Mouse (Mus musculus) G1E (cell line): ENCODE measurements at regions not wholly inside any gene's neighbourhood (a gene's known extent, or its start where the extent isn't known, plus 50 kb on each side); places are given as distances from the start of the nearest gene placed in this dataset.

Experiments
- ATAC-seq: 2 replicates; pipeline ENCODE4 v1.8.0; 2016; ENCODE audit warnings: mild to moderate bottlenecking; ENCODE audit not compliant: insufficient number of reproducible peaks, poor library complexity, low FRiP score, severe bottlenecking; ENCODE audit errors: extremely low read depth
- DNase-seq: peaks from one replicate; pipeline ENCODE4 v3.0.0; 2012; ENCODE audit warnings: low spot score
- H3K27me3 ChIP-seq: 2 replicates; pipeline ENCODE4 v1.6.1; 2012; ENCODE audit warnings: mild to moderate bottlenecking, low read length, inconsistent platforms; ENCODE audit not compliant: insufficient read depth
- H3K36me3 ChIP-seq: replicated peaks from 2 replicates; pipeline ENCODE3; 2012; ENCODE audit warnings: mild to moderate bottlenecking, inconsistent platforms
- H3K4me1 ChIP-seq: 2 replicates; pipeline ENCODE4 v1.6.1; 2012; ENCODE audit warnings: low read depth, low read length, inconsistent platforms, mixed read lengths; ENCODE audit not compliant: insufficient read depth
- H3K4me3 ChIP-seq: 2 replicates; pipeline ENCODE4 v1.5.1; 2012; ENCODE audit warnings: low read depth, mild to moderate bottlenecking, inconsistent platforms, low read length, moderate library complexity, mixed read lengths
- H3K9me3 ChIP-seq: replicated peaks from 2 replicates; pipeline ENCODE4 v1.6.1; 2012; ENCODE audit warnings: inconsistent platforms
- CTCF ChIP-seq: IDR thresholded peaks from 2 replicates; pipeline ENCODE4 v1.5.1; 2012; ENCODE audit warnings: low read depth, low read length, inconsistent platforms, mixed read lengths
- GATA1 ChIP-seq: IDR thresholded peaks from 2 replicates; pipeline ENCODE4 v1.6.1; 2012; ENCODE audit warnings: borderline replicate concordance, low read length, inconsistent platforms, mixed read lengths
- GATA2 ChIP-seq: IDR thresholded peaks from 2 replicates; pipeline ENCODE4 v1.6.1; 2012; ENCODE audit warnings: low read depth, low read length, inconsistent platforms, borderline replicate concordance
- POLR2AphosphoS5 ChIP-seq: IDR thresholded peaks from 2 replicates; pipeline ENCODE4 v1.6.1; 2012; ENCODE audit warnings: low read depth, low read length, inconsistent platforms; ENCODE audit not compliant: insufficient replicate concordance
- TAL1 ChIP-seq: conservative IDR thresholded peaks from 2 replicates; pipeline ENCODE4 v1.6.1; 2012; ENCODE audit warnings: low read depth, low read length, inconsistent platforms, mixed read lengths

DNA sequence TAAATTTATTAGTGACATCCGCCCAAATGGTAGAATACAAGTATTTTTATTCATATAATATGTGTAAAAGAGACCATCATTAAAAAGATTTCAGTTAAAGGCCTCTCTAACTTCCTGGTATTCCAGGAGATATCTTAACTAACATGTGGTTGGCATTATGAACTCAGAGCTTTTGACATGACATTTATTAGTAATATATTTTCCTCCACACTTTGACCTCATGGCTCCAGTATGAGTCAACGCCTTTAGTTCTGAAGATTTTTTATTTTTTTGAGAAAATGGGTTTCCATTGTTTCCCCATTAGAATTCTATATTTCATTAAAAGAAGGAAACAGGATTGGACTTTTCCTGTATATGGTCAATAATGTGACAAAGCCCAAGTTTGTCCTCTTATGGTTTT, 250.7 kb upstream of the Cd180 start:
- no peak overlapping the region for H3K4me3 ChIP-seq
- DNase-seq (no peak), ATAC-seq (no peak)
- no peaks in the 10 kb centered on the region for H3K9me3 ChIP-seq
- no peaks in the 10 kb centered on the region for H3K36me3 ChIP-seq
- no peak for TF ChIP-seq GATA2
- no peak for TF ChIP-seq CTCF
- no peak for TF ChIP-seq TAL1
- no peak for TF ChIP-seq GATA1
- no peak for TF ChIP-seq POLR2AphosphoS5
- H3K27me3 ChIP-seq, result no peaks in the 10 kb centered on the region
- H3K4me1 ChIP-seq, result no peaks in the 10 kb centered on the region

DNA sequence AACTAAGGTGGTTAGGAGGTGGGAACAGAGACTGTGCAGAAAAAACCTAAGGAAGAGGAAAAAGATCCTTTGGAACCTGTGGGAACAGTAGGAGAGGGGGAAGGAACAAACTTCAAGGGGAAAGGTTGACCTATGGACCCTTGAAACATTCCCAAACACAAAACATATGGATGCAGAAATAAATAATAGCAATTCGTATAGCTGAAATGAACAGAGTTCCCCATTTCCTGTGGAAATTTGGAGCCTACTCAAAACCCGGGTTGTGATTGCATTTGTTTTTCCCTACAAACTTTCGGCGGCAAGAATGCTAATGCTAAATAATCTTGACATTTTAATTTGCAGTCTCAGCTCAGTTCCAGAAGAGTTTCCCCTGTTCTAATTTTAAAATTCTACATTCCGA, 246.0 kb upstream of the Cd180 start:
- H3K36me3 ChIP-seq, result no peaks in the 10 kb centered on the region
- H3K27me3 ChIP-seq, result no peaks in the 10 kb centered on the region
- H3K4me1 ChIP-seq, result no peaks in the 10 kb centered on the region
- DNase-seq (no peak), ATAC-seq (no peak)
- H3K9me3 ChIP-seq, result no peaks in the 10 kb centered on the region
- H3K4me3 ChIP-seq, result no peak overlapping the region
- TF ChIP-seq POLR2AphosphoS5, result no peak

GRCm38 (mm10) chr13:102449416-102450121, 243.8 kb upstream of the Cd180 start:
- Histone ChIP-seq H3K27me3 (no peaks in the 10 kb centered on the region), H3K36me3 (no peaks in the 10 kb centered on the region), H3K9me3 (no peaks in the 10 kb centered on the region), H3K4me1 (no peaks in the 10 kb centered on the region), H3K4me3 (no peak overlapping the region)
- DNase-seq (no peak), ATAC-seq (no peak)
- TF ChIP-seq TAL1 (no peak), GATA2 (no peak), CTCF (no peak), POLR2AphosphoS5 (no peak), GATA1 (no peak)

- no peaks in the 10 kb centered on the region for H3K27me3 ChIP-seq
- no peaks in the 10 kb centered on the region for H3K4me1 ChIP-seq
- no peak overlapping the region for H3K4me3 ChIP-seq
- no peaks in the 10 kb centered on the region for H3K36me3 ChIP-seq
- TF ChIP-seq POLR2AphosphoS5 (no peak), GATA1 (no peak), TAL1 (no peak), GATA2 (no peak), CTCF (no peak)
- H3K9me3 ChIP-seq, result no peaks in the 10 kb centered on the region
- DNase-seq, result no peak
- ATAC-seq, result no peak
Observed at GRCm38 (mm10) chr13:102451176-102451575, 242.2 kb upstream of the Cd180 start.

DNA sequence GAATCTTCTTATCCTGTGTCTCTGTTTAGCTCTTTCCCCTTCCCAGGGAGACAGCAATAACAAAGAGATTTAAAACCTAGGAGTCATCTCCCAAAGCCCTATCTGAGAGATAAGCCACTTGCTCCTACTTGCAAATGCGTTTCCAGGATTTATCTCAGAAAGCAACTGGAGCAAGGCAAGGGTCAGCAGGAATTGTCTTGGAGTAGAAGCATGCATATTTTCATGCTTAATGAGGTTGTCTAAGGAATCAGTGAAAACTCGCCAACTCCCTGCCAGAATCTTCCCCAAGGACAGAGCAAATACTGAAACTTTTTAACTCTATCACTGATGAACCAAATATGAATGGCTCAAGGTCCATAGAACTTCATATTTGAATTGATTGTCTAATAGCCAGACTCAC, 234.6 kb upstream of the Cd180 start:
- DNase-seq, result no peak
- no peaks in the 10 kb centered on the region for H3K27me3 ChIP-seq
- H3K4me1 ChIP-seq, result no peaks in the 10 kb centered on the region
- no peak overlapping the region for H3K4me3 ChIP-seq
- no peaks in the 10 kb centered on the region for H3K9me3 ChIP-seq
- TF ChIP-seq GATA1, result no peak
- TF ChIP-seq GATA2, result no peak
- no peaks in the 10 kb centered on the region for H3K36me3 ChIP-seq
- no peak for ATAC-seq

GRCm38 (mm10) chr13:102463993-102464392, 229.4 kb upstream of the Cd180 start:
- no peak for DNase-seq
- Histone ChIP-seq H3K4me3 (no peak overlapping the region), H3K9me3 (no peaks in the 10 kb centered on the region), H3K36me3 (no peaks in the 10 kb centered on the region), H3K4me1 (no peaks in the 10 kb centered on the region), H3K27me3 (no peaks in the 10 kb centered on the region)
- ATAC-seq, result no peak
- no peak for TF ChIP-seq GATA2
- no peak for TF ChIP-seq CTCF
- no peak for TF ChIP-seq POLR2AphosphoS5
- TF ChIP-seq GATA1, result no peak
- no peak for TF ChIP-seq TAL1

GRCm38 (mm10) chr13:102481906-102482305, 211.5 kb upstream of the Cd180 start:
- no peaks in the 10 kb centered on the region for H3K36me3 ChIP-seq
- DNase-seq (no peak), ATAC-seq (no peak)
- H3K27me3 ChIP-seq, result no peaks in the 10 kb centered on the region
- TF ChIP-seq CTCF (no peak), POLR2AphosphoS5 (no peak), TAL1 (no peak), GATA1 (no peak), GATA2 (no peak)
- no peak overlapping the region for H3K4me3 ChIP-seq
- no peaks in the 10 kb centered on the region for H3K4me1 ChIP-seq
- no peaks in the 10 kb centered on the region for H3K9me3 ChIP-seq
